Mouse (Mus musculus) bone marrow macrophage, adult 2 months (primary cell): ENCODE results near the gene Gm20518.

Source experiments
- CTCF ChIP-seq: IDR thresholded peaks from 2 replicates; pipeline ENCODE4 v1.5.1; 2012; ENCODE audit warnings: low read depth, mild to moderate bottlenecking, low read length, moderate library complexity
- POLR2A ChIP-seq: IDR thresholded peaks from 2 replicates; pipeline ENCODE4 v1.6.1; 2012; ENCODE audit warnings: mild to moderate bottlenecking, low read depth, low read length, borderline replicate concordance

- TF ChIP-seq CTCF (no peak), POLR2A (no peak)
Measured at GRCm38 (mm10) chr16:17936776-17937175, 45.3 kb upstream of the Gm20518 start.
